Mouse (Mus musculus): Measurements from ENCODE around the gene Fbxo21. TPM values are rescaled to one million over a fixed set of nuclear protein-coding genes. Genes with fewer than 3 reads are reported as not detected.

Fbxo21 gene
- polyA plus RNA-seq, 1 experiment from 2014 or later: 49.1 TPM

DNA sequence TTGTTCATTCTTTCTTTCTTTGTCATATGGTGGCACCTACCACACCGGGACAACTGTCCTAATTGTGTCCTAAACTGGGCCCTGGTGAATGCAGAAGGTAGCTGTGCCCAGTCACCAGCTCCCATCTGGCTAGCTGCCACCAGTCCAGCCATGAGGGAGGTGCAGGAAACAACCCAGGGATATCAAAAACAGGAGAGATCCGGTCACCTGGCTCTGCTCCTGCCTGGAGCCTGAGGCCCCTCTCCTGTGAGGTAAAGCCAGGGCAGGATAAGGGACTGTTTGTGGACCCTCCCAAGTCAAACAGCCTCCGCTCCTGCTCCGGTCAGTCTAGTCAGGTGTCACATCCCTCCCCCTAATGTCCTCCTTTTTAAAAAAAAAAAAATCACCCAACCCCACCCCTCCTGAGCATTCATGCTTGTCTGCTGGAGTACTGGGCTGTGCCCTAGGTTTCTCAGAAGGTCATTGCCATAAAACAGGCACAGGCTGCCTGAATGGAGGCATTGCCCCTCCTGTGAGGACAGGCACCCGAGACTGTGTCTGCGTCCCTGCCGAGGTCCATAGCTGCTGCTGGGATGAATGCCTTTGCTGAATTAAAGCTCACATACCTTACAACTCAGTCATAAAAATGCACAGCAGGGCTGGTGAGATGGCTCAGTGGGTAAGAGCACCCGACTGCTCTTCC lies 75.6 kb downstream of the Fbxo21 start:
- ChIA-PET POLR2A (no interaction called here), CTCF (interaction anchor here (1.0 kb wide), 1 partner anchor 38 kb away, joined by 3 read pairs; no protein-coding TSS in a partner anchor)
- DNase-seq (ENCODE audit: low read depth, low spot score) (no peak), ATAC-seq (peak; percentile 36)
- no peak for TF ChIP-seq CTCF (IDR thresholded peaks at IDR 0.05)
- H3K27me3 ChIP-seq: no peaks in the 10 kb centered on the region
- in situ Hi-C loops (cut with MboI; ENCODE audit: low pct_unique_long_range_greater_than_20kb): no loop called here

GRCm38 (mm10) chr5:118053205-118053604 lies 76.7 kb downstream of the Fbxo21 start:
- H3K27me3 ChIP-seq: no peaks in the 10 kb centered on the region
- no peak for DNase-seq (ENCODE audit: low read depth, low spot score)
- CTCF ChIA-PET: interaction anchor here (1.0 to 1.9 kb wide), 4 partner anchors 9 to 48 kb away, joined by 3 to 4 read pairs (median 4); no protein-coding TSS in a partner anchor
- no peak for ATAC-seq
- POLR2A ChIA-PET: interaction anchor here (1.3 kb wide), 1 partner anchor 14 kb away, joined by 4 read pairs; no protein-coding TSS in a partner anchor
- no peak for TF ChIP-seq CTCF (IDR thresholded peaks at IDR 0.05)
- in situ Hi-C loops (cut with MboI; ENCODE audit: low pct_unique_long_range_greater_than_20kb): no loop called here

DNA sequence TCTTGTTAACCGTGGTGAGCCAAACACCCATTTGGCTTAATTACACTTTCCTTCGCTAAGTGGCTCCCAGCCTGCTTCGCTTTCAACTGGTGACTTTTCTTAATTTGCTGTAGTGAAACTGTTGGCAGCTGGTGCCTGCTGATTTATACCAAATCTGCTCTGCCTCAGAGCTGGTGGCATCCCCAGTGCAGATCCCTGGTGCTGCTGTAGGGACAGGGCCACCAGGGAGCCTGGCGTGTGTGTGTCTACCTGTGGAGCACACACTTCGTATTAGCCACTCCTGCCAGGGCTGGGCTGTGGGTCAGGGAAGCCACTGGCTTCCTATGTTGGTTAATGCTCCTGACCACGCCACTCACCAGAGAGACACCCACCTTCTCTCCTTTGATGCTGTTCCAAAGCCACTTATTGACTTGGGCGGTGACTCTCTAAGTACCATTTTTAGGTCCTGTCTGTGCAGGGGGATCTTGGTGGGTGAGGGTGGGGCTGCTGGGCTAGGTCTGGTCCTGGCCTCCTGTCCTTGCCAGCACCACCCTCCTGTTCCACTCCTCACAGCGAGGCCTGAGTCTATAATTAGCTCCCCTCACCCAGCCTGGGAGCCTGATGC lies 81.1 kb downstream of the Fbxo21 start:
- POLR2A ChIA-PET: no interaction called here
- no peaks in the 10 kb centered on the region for H3K27me3 ChIP-seq
- TF ChIP-seq CTCF (IDR thresholded peaks at IDR 0.05): no peak
- CTCF ChIA-PET: interaction anchor here (0.7 to 1.4 kb wide), 3 partner anchors 11 to 53 kb away, joined by 3 read pairs; no protein-coding TSS in a partner anchor
- no peak for ATAC-seq
- in situ Hi-C loops (cut with MboI; ENCODE audit: low pct_unique_long_range_greater_than_20kb): no loop called here
- DNase-seq (ENCODE audit: low read depth, low spot score): no peak

GRCm38 (mm10) chr5:118058858-118059257 lies 82.3 kb downstream of the Fbxo21 start:
- no peak for DNase-seq (ENCODE audit: low read depth, low spot score)
- in situ Hi-C loops (cut with MboI; ENCODE audit: low pct_unique_long_range_greater_than_20kb): no loop called here
- POLR2A ChIA-PET: no interaction called here
- CTCF ChIA-PET: no interaction called here
- H3K27me3 ChIP-seq: no peaks in the 10 kb centered on the region
- no peak for TF ChIP-seq CTCF (IDR thresholded peaks at IDR 0.05)
- ATAC-seq: no peak

DNA sequence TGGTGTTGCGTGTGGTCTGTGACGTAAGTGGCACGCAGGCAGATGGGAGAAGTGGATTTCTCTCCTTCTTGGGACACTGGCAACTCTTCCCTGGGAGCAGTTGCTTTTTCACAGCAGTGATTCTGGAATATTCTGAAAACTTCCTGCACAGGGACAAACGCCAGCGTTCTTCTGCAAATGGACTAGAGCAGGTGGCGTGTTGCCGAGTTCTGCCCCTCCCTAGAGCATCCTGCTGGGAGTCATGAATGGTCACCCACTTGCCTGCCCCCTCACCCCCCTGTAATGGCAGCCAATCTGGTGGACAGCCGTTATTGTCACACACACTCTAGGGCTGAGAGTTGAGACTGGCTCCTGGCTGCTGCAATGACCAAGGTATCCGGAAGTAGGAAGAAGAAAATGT lies 83.1 kb downstream of the Fbxo21 start:
- POLR2A ChIA-PET: no interaction called here
- H3K27me3 ChIP-seq: no peaks in the 10 kb centered on the region
- in situ Hi-C loops (cut with MboI; ENCODE audit: low pct_unique_long_range_greater_than_20kb): no loop called here
- no peak for ATAC-seq
- CTCF ChIA-PET: interaction anchor here (1.3 kb wide), 1 partner anchor 9 kb away, joined by 4 read pairs; no protein-coding TSS in a partner anchor
- no peak for TF ChIP-seq CTCF (IDR thresholded peaks at IDR 0.05)
- no peak for DNase-seq (ENCODE audit: low read depth, low spot score)

Other genes starting within 250 kb of the Fbxo21 start
- gene Nos1, start 195.7 kb upstream of the Fbxo21 start, polyA plus RNA-seq (2021): 0.01 TPM
- gene Tesc, start 51.0 kb downstream of the Fbxo21 start, polyA plus RNA-seq (2021): 29.5 TPM
- 73.1 TPM for gene Fbxw8, start 178.7 kb downstream of the Fbxo21 start, polyA plus RNA-seq (2021)
- gene Hrk, start 187.9 kb downstream of the Fbxo21 start, polyA plus RNA-seq (2021): 0.14 TPM

All from Patski (cell line).